Mouse (Mus musculus): ENCODE results near the gene Cdh23. TPM values are rescaled to one million over a fixed set of nuclear protein-coding genes. Genes with fewer than 3 reads are reported as not detected.

Gene Cdh23
- polyA plus RNA-seq, 1 experiment from 2014 or later, result 1.1 TPM

- no peaks in the 10 kb centered on the region for H3K9me3 ChIP-seq (replicated peaks)
- H3K4me3 ChIP-seq, result no peak overlapping the region; the same call in 1 of the 2 replicates
- 0 out of 2 replicates have a peak, but pooled peaks cover 3% of the 10 kb centered on the region for H3K36me3 ChIP-seq (ENCODE audit: poor library complexity, severe bottlenecking)
- peaks cover 68% of the 10 kb centered on the region for H3K4me1 ChIP-seq
- H3K9ac ChIP-seq, result 0 out of 2 replicates have a peak overlapping the region, but pooled peaks have one; percentile 30
- no peaks in the 10 kb centered on the region for H3K27me3 ChIP-seq
- H3K4me2 ChIP-seq, result peak overlapping the region; percentile 38
- 86% methylated on average over 9 of the region's 9 CpGs for WGBS
- ATAC-seq, result no peak
- no peak overlapping the region; the same call in 1 of the 2 replicates for H3K27ac ChIP-seq
Measured at GRCm38 (mm10) chr10:60279941-60280301, 416.4 kb downstream of the Cdh23 start.

GRCm38 (mm10) chr10:60279290-60279940, 416.9 kb downstream of the Cdh23 start:
- Histone ChIP-seq H3K4me3 (peak overlapping the region; percentile 74), H3K9ac (peak overlapping the region; percentile 50; the same call in 1 of the 2 replicates), H3K4me2 (peak overlapping the region; percentile 85), H3K27ac (no peak overlapping the region), H3K36me3 (ENCODE audit: poor library complexity, severe bottlenecking) (0 out of 2 replicates have a peak, but pooled peaks cover 3% of the 10 kb centered on the region), H3K4me1 (peaks cover 63% of the 10 kb centered on the region), H3K27me3 (no peaks in the 10 kb centered on the region), H3K9me3 (replicated peaks) (no peaks in the 10 kb centered on the region)
- ATAC-seq, result no peak
- 65% methylated on average over 8 of the region's 8 CpGs for WGBS

- WGBS, result 87% methylated on average over 3 of the region's 3 CpGs
- H3K4me1 ChIP-seq, result peaks cover 57% of the 10 kb centered on the region
Measured at GRCm38 (mm10) chr10:60278786-60279185, 417.5 kb downstream of the Cdh23 start.

GRCm38 (mm10) chr10:60278006-60278399, 418.3 kb downstream of the Cdh23 start:
- no peak for ATAC-seq
- Histone ChIP-seq H3K4me3 (peak overlapping the region; percentile 74), H3K4me1 (peaks cover 51% of the 10 kb centered on the region), H3K27ac (peak overlapping the region; percentile 82), H3K27me3 (no peaks in the 10 kb centered on the region), H3K4me2 (peak overlapping the region; percentile 85), H3K9ac (peak overlapping the region; percentile 89), H3K9me3 (replicated peaks) (no peaks in the 10 kb centered on the region), H3K36me3 (ENCODE audit: poor library complexity, severe bottlenecking) (no peaks in the 10 kb centered on the region)
- 9% methylated on average over 13 of the region's 13 CpGs for WGBS

More at GRCm38 (mm10) chr10:60278786-60279185, 417.5 kb downstream of the Cdh23 start:
- H3K4me2 ChIP-seq, result peak overlapping the region; percentile 85
- H3K4me3 ChIP-seq, result peak overlapping the region; percentile 74
- ATAC-seq, result no peak
- H3K9ac ChIP-seq, result 0 out of 2 replicates have a peak overlapping the region, but pooled peaks have one; percentile 50
- no peak overlapping the region for H3K27ac ChIP-seq
- H3K27me3 ChIP-seq, result no peaks in the 10 kb centered on the region
- no peaks in the 10 kb centered on the region for H3K9me3 ChIP-seq (replicated peaks)
- H3K36me3 ChIP-seq (ENCODE audit: poor library complexity, severe bottlenecking), result 0 out of 2 replicates have a peak, but pooled peaks cover 3% of the 10 kb centered on the region

- ATAC-seq, result peak; percentile 91
- H3K4me3 ChIP-seq, result peak within 1 kb of the TSS; percentile 74
- peaks cover 45% of the 10 kb centered on the region for H3K4me1 ChIP-seq
- 2% methylated on average over 54 of the region's 54 CpGs for WGBS
- no peaks in the 10 kb centered on the region for H3K36me3 ChIP-seq (ENCODE audit: poor library complexity, severe bottlenecking)
- no peaks in the 10 kb centered on the region for H3K9me3 ChIP-seq (replicated peaks)
- H3K4me2 ChIP-seq, result peak within 1 kb of the TSS; percentile 85
- peak within 1 kb of the TSS; percentile 82 for H3K27ac ChIP-seq
- H3K27me3 ChIP-seq, result no peaks in the 10 kb centered on the region
- H3K9ac ChIP-seq, result peak within 1 kb of the TSS; percentile 89
Measured at GRCm38 (mm10) chr10:60277207-60278005, 418.9 kb downstream of the Cdh23 start, which contains the start of gene Psap. Gene Psap, plus strand, starts transcription at chr10:60277627.

GRCm38 (mm10) chr10:60273382-60273781, 422.9 kb downstream of the Cdh23 start:
- Histone ChIP-seq H3K4me3 (no peak overlapping the region), H3K27ac (no peak overlapping the region), H3K9ac (no peak overlapping the region), H3K4me2 (no peak overlapping the region), H3K4me1 (peaks cover 5% of the 10 kb centered on the region; the same call in 1 of the 2 replicates), H3K27me3 (no peaks in the 10 kb centered on the region), H3K9me3 (replicated peaks) (no peaks in the 10 kb centered on the region), H3K36me3 (ENCODE audit: poor library complexity, severe bottlenecking) (no peaks in the 10 kb centered on the region)
- ATAC-seq, result no peak
- 85% methylated on average over 6 of the region's 6 CpGs for WGBS

GRCm38 (mm10) chr10:60272241-60272640, 424.0 kb downstream of the Cdh23 start:
- no peak for ATAC-seq
- Histone ChIP-seq H3K9ac (no peak overlapping the region), H3K27ac (no peak overlapping the region), H3K36me3 (ENCODE audit: poor library complexity, severe bottlenecking) (no peaks in the 10 kb centered on the region), H3K9me3 (replicated peaks) (no peaks in the 10 kb centered on the region), H3K27me3 (no peaks in the 10 kb centered on the region), H3K4me1 (no peaks in the 10 kb centered on the region), H3K4me2 (no peak overlapping the region), H3K4me3 (no peak overlapping the region)
- 69% methylated on average over 6 of the region's 6 CpGs for WGBS

- no peak overlapping the region for H3K4me2 ChIP-seq
- ATAC-seq, result no peak
- no peak overlapping the region for H3K27ac ChIP-seq
- H3K4me1 ChIP-seq, result no peaks in the 10 kb centered on the region
- H3K9ac ChIP-seq, result no peak overlapping the region
- H3K9me3 ChIP-seq (replicated peaks), result no peaks in the 10 kb centered on the region
- H3K4me3 ChIP-seq, result no peak overlapping the region
- WGBS, result 80% methylated on average over 6 of the region's 6 CpGs
- H3K27me3 ChIP-seq, result no peaks in the 10 kb centered on the region
- no peaks in the 10 kb centered on the region for H3K36me3 ChIP-seq (ENCODE audit: poor library complexity, severe bottlenecking)
Measured at GRCm38 (mm10) chr10:60271015-60271414, 425.3 kb downstream of the Cdh23 start.

- H3K4me1 ChIP-seq, result 0 out of 2 replicates have a peak, but pooled peaks cover 3% of the 10 kb centered on the region
- H3K4me2 ChIP-seq, result no peak overlapping the region
- H3K9ac ChIP-seq, result no peak overlapping the region
- H3K4me3 ChIP-seq, result no peak overlapping the region
- no peaks in the 10 kb centered on the region for H3K27me3 ChIP-seq
- WGBS, result 85% methylated on average over 13 of the region's 13 CpGs
- no peaks in the 10 kb centered on the region for H3K9me3 ChIP-seq (replicated peaks)
- H3K36me3 ChIP-seq (ENCODE audit: poor library complexity, severe bottlenecking), result no peaks in the 10 kb centered on the region
- no peak overlapping the region for H3K27ac ChIP-seq
- ATAC-seq, result no peak
Measured at GRCm38 (mm10) chr10:60269141-60270064, 426.9 kb downstream of the Cdh23 start.

GRCm38 (mm10) chr10:60268738-60269137, 427.6 kb downstream of the Cdh23 start:
- Histone ChIP-seq H3K4me3 (no peak overlapping the region), H3K27me3 (no peaks in the 10 kb centered on the region), H3K4me1 (0 out of 2 replicates have a peak, but pooled peaks cover 3% of the 10 kb centered on the region), H3K4me2 (no peak overlapping the region), H3K9me3 (replicated peaks) (no peaks in the 10 kb centered on the region), H3K36me3 (ENCODE audit: poor library complexity, severe bottlenecking) (no peaks in the 10 kb centered on the region), H3K27ac (no peak overlapping the region), H3K9ac (no peak overlapping the region)
- 92% methylated on average over 10 of the region's 11 CpGs for WGBS
- ATAC-seq, result no peak

- H3K4me3 ChIP-seq, result no peak overlapping the region
- WGBS, result 92% methylated on average over 8 of the region's 8 CpGs
Measured at GRCm38 (mm10) chr10:60266842-60267401, 429.4 kb downstream of the Cdh23 start.

More at GRCm38 (mm10) chr10:60266842-60267401, 429.4 kb downstream of the Cdh23 start:
- Histone ChIP-seq H3K27me3 (no peaks in the 10 kb centered on the region), H3K9ac (no peak overlapping the region), H3K4me2 (no peak overlapping the region), H3K36me3 (ENCODE audit: poor library complexity, severe bottlenecking) (no peaks in the 10 kb centered on the region), H3K27ac (no peak overlapping the region), H3K9me3 (replicated peaks) (no peaks in the 10 kb centered on the region), H3K4me1 (peaks cover 18% of the 10 kb centered on the region)
- no peak for ATAC-seq
